Mouse (Mus musculus): Measurements from ENCODE around the gene Tlr4.

Gene Tlr4

GRCm38 (mm10) chr4:66900126-66900525 lies 72.7 kb downstream of the Tlr4 start:
- DNase-seq (ENCODE audit: low spot score in 2 of 2): no peak

GRCm38 (mm10) chr4:66901498-66901897 lies 74.1 kb downstream of the Tlr4 start:
- DNase-seq (ENCODE audit: low spot score in 2 of 2): no peak

- DNase-seq (ENCODE audit: low spot score in 2 of 2): no peak
Observed at GRCm38 (mm10) chr4:66908376-66908775, 81.0 kb downstream of the Tlr4 start.

- DNase-seq (ENCODE audit: low spot score in 2 of 2): no peak
Observed at GRCm38 (mm10) chr4:66919630-66920372, 92.4 kb downstream of the Tlr4 start.

DNA sequence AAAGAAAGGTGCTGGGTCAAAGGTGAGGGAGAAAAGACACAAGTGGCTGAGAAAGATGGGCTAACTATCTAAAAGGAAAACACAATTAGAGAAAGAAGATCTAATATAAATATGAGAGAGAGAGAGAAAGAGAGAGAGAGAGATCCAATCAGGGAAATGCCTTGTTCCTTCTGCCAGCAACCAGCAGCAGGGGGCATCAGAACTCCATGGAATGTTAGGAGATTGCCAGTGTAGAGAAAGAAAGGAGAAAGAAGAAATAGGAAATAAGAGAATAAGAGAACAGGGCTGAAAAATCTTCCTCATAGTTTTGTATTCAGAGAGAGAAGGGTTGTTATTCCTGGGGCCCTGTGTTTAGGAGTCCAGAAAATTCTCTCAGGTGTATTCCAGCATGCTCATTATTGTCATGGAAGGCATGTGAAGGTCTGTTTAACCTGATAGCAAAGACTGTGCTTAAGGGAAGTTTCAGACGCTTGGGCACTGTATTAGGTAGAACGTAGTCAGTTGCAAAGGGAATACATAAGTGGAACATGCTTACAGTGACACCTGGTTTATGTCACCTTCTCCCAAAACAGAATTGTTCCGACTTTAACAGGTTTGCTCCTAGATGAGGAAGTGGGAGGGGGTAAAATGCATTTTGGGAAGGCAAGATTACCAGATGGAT lies 96.4 kb downstream of the Tlr4 start:
- DNase-seq (ENCODE audit: low spot score in 2 of 2): peak; percentile 82 to 87

DNA sequence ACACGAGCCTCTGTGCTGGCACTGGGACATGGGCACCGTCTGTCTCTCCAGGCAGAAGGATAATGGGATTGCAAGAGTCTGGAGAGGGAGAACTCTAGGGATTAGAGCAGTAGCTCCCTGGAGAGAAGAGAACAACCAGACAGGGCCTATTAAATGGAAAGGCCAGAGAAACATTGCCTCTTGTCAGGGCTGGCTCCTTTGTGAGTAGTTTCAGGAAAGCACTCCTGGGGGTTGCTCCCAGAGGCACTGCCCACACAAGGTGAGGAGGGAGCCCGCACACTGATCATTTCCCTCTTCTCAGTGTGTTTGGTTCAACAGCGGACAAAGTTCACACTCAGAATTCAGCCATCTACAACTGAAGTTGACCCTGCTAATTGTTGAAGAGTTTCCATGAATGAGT lies 98.7 kb downstream of the Tlr4 start:
- no peak for DNase-seq (ENCODE audit: low spot score in 2 of 2)

DNA sequence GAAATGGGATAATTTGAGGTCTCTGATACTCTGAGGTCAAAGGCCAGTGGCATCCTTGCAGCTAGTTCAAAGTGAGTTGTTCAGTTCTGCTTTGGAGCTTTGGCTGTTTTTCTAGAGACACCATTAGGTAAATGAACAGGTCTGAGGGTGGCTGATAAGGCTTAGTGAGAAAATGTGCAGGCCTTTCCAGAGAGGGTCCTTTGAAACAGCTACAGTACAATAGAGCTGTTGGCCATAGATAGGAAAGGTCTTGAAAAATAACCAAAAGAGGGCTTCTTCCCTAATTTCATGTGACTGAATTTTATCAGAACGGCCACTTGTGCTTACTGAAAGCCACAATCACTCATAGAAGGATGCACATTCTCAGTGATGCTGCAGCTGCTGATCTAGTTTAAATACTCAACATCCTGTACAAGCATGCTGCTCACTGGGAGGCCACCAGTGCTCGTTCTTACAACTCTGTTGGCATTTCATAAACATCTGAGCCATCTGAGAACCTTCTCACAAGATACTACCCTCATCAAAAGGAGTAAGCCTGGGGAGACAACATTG lies 100.2 kb downstream of the Tlr4 start:
- no peak for DNase-seq (ENCODE audit: low spot score in 2 of 2)

DNA sequence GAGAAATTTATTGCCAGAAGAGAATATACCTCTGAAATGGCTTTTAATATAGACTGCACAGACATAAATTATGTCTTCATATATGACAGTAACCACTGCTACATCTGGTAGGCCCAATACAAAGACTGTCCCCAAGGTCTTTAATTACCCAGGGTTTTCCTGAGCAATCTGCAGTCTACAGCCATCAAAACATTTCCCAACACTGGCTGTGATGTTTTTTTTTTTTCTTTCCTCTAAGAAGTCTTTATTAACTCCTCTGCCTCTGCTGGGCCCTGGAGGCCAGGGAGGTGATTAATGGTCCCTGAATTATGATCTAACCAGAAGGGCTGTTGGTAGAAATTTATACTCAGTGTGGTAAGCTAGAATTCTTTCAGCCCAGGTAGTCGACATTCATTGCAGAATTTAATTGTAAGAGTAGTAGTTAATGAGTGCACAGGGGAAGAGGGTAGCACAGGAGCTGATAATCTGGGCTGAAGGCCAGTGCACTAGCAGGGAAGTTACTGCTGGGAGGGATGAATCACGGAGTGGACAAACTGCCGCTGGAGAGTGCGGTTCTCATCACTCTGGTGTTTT lies 111.2 kb downstream of the Tlr4 start:
- DNase-seq (ENCODE audit: low spot score in 2 of 2): no peak

GRCm38 (mm10) chr4:66941894-66942293 lies 114.5 kb downstream of the Tlr4 start:
- DNase-seq (ENCODE audit: low spot score in 2 of 2): no peak

DNA sequence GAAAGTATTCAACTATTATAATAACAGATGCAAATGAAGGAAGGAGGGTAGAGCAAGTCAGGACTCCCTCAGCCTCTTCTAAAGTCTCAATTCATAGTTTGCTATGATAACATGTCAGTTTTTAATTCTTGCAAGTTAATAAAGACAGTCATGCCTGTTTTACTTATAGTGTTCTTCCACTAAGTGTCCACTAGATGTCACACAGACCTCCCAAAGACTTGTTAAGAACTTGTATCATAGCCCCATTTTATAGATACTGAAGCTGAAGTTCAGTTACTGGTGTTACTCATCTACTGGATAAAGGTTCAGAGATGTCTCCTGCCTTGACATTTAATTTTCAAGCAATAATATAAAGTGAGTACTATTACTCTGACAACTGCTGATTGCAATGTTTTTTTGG lies 116.3 kb downstream of the Tlr4 start:
- DNase-seq (ENCODE audit: low spot score in 2 of 2): no peak

DNA sequence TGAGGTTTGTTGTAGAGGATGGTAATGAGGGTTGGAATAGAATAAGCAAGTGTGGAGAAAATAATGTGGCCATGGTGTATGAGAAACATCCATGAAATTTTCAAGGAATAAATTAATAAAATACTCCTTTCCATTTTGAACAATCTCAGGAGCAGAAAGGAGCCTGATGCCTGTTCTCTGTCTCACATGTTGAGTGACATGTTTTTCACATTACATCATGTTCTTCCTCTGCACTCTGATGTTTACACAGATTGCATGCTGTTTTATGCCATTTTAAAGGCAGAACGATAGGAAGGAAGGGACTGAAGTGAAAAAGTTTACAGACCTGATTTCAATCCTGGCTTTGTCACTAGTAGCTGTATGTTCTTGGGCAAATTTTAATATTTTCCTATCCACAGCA lies 120.3 kb downstream of the Tlr4 start:
- DNase-seq (ENCODE audit: low spot score in 2 of 2): no peak

DNA sequence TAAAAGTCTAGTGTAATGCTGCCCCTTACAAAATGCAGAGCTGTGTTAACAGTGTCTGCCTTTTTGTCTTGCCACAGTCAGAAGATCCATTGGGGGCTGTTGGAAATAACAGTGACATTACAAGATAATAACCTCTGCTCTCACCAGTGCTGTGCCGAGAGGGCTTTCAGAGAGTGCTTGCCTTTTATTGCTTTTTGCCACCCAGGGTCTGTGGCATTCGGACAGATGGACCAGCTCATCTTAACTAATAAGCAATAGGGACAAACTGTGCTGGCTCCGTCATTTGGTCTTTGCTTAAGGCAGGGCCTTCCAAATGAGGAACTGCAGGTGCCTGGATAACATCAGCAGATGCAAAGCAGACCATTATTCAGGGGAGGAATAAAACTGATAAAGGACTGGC lies 147.5 kb downstream of the Tlr4 start:
- no peak for DNase-seq (ENCODE audit: low spot score in 2 of 2)

Data from right cerebral cortex, postnatal 10 days (tissue).